Comparison of ENCODE assay signal across 29 mouse cellular contexts in the genomic region with DNA sequence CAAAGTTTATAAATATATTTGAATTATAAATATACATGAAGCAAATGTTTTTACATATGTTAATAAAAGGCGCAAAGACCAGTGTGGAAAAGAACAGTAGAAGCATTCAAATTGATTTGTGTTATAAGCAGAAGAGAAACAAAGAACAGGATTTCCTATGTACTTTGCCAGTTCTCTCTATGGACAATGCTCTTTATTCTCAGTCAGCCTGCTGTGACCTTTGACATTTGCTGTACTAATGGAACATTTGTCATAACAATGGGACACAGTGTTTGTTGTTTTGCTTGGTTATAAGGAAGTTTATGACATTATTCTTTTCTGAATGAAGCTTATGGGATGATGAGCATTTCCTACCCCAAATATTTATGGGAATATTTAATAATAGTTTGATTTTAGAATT.
DNase-seq lines count a peak whose midpoint lies in the region; ATAC-seq and TF ChIP-seq lines count a peak whose summit lies in the region.
"Had no signal": no experiment of that assay in that cellular context is flagged by ENCODE, and none has a peak within 500 bp of the region (broad histone marks: within the 10 kb centered on the region; RNA-seq: fewer than 3 reads in every experiment).

No protein-coding gene starts in this region.

- H3K9me3 ChIP-seq in hindbrain, embryonic 11.5 days (ENCODE audit: control insufficient read depth, low read length) = no peaks in the 10 kb centered on the region
- H3K9me3 ChIP-seq in hindbrain, embryonic 16.5 days (ENCODE audit: control insufficient read depth, low read length) = no peaks in the 10 kb centered on the region
- H3K9me3 ChIP-seq in lung, postnatal 0 days (ENCODE audit: low read length) = no peaks in the 10 kb centered on the region
- H3K9me3 ChIP-seq: embryonic facial prominence, embryonic 12.5 days; forebrain, embryonic 10.5 days; forebrain, embryonic 15.5 days; kidney, embryonic 15.5 days; limb, embryonic 10.5 days; limb, embryonic 15.5 days had no signal

- no peaks in the 10 kb centered on the region for H3K4me1 ChIP-seq in hindbrain, embryonic 11.5 days (replicated peaks; ENCODE audit: control insufficient read depth, insufficient read depth, low read length)
- H3K4me1 ChIP-seq in hindbrain, embryonic 16.5 days (ENCODE audit: control insufficient read depth, insufficient read depth, low read depth, low read length) = no peaks in the 10 kb centered on the region
- H3K4me1 ChIP-seq in lung, postnatal 0 days (ENCODE audit: insufficient read depth, low read depth, low read length) = no peaks in the 10 kb centered on the region
- H3K4me1 ChIP-seq: embryonic facial prominence, embryonic 12.5 days; forebrain, embryonic 10.5 days; forebrain, embryonic 15.5 days; kidney, embryonic 15.5 days; limb, embryonic 10.5 days; limb, embryonic 15.5 days had no signal

- H3K4me2 ChIP-seq in hindbrain, embryonic 11.5 days (replicated peaks; ENCODE audit: low read depth, low read length) = no peak overlapping the region
- no peak overlapping the region for H3K4me2 ChIP-seq in hindbrain, embryonic 16.5 days (ENCODE audit: low read length)
- H3K4me2 ChIP-seq in lung, postnatal 0 days (replicated peaks; ENCODE audit: low read depth, low read length) = no peak overlapping the region
- H3K4me2 ChIP-seq: embryonic facial prominence, embryonic 12.5 days; forebrain, embryonic 15.5 days; hindbrain, embryonic 14.5 days; kidney, embryonic 15.5 days; limb, embryonic 15.5 days had no signal

- ATAC-seq in hindbrain, embryonic 11.5 days (ENCODE audit: low FRiP score) = no peak
- ATAC-seq in hindbrain, embryonic 16.5 days = no peak
- no peak for ATAC-seq in lung, postnatal 0 days
- ATAC-seq: forebrain, embryonic 15.5 days; inflammation-experienced regulatory T-cells, adult 6 months had no signal

- intact Hi-C loops in gastrocnemius, postnatal 36 days (cut with DNase I) = no loop called here

- no peak for TF ChIP-seq EP300 in lung, postnatal 0 days (IDR thresholded peaks at IDR 0.05)

- no peak for TF ChIP-seq CTCF in lung, postnatal 0 days (IDR thresholded peaks at IDR 0.05)

- H3K4me3 ChIP-seq in hindbrain, embryonic 11.5 days (ENCODE audit: low read depth, low read length) = no peak overlapping the region
- no peak overlapping the region for H3K4me3 ChIP-seq in hindbrain, embryonic 16.5 days (ENCODE audit: low read length)
- no peak overlapping the region for H3K4me3 ChIP-seq in lung, postnatal 0 days (ENCODE audit: low read depth, low read length)
- H3K4me3 ChIP-seq: embryonic facial prominence, embryonic 12.5 days; forebrain, embryonic 10.5 days; forebrain, embryonic 15.5 days; kidney, embryonic 15.5 days; limb, embryonic 10.5 days; limb, embryonic 15.5 days had no signal

- H3K27me3 ChIP-seq in hindbrain, embryonic 11.5 days (ENCODE audit: control insufficient read depth, insufficient read depth, low read length) = no peaks in the 10 kb centered on the region
- no peaks in the 10 kb centered on the region for H3K27me3 ChIP-seq in hindbrain, embryonic 16.5 days (replicated peaks; ENCODE audit: control insufficient read depth, insufficient read depth, low read length)
- H3K27me3 ChIP-seq in lung, postnatal 0 days (replicated peaks; ENCODE audit: insufficient read depth, low read length) = no peaks in the 10 kb centered on the region
- H3K27me3 ChIP-seq: embryonic facial prominence, embryonic 12.5 days; forebrain, embryonic 15.5 days; kidney, embryonic 15.5 days; limb, embryonic 15.5 days had no signal

- no peak overlapping the region for H3K9ac ChIP-seq in hindbrain, embryonic 11.5 days (ENCODE audit: low read depth, low read length)
- H3K9ac ChIP-seq in hindbrain, embryonic 16.5 days (ENCODE audit: low read depth, low read length) = no peak overlapping the region
- H3K9ac ChIP-seq in lung, postnatal 0 days (replicated peaks; ENCODE audit: low read depth) = no peak overlapping the region
- H3K9ac ChIP-seq: embryonic facial prominence, embryonic 12.5 days; forebrain, embryonic 15.5 days; hindbrain, embryonic 14.5 days; kidney, embryonic 15.5 days; limb, embryonic 15.5 days; liver, embryonic 14.5 days had no signal

- 79% methylated on average over 1 of the region's 1 CpGs for WGBS in hindbrain, embryonic 11.5 days
- WGBS in hindbrain, embryonic 16.5 days = 83% methylated on average over 1 of the region's 1 CpGs
- WGBS in lung, postnatal 0 days = 62% methylated on average over 1 of the region's 1 CpGs

- no peak overlapping the region for H3K27ac ChIP-seq in hindbrain, embryonic 11.5 days (ENCODE audit: low read depth, low read length)
- H3K27ac ChIP-seq in hindbrain, embryonic 16.5 days (ENCODE audit: low read depth, low read length) = no peak overlapping the region
- H3K27ac ChIP-seq in lung, postnatal 0 days (ENCODE audit: low read length) = no peak overlapping the region
- H3K27ac ChIP-seq: embryonic facial prominence, embryonic 12.5 days; forebrain, embryonic 10.5 days; forebrain, embryonic 15.5 days; hindbrain, embryonic 14.5 days; kidney, embryonic 15.5 days; limb, embryonic 10.5 days; limb, embryonic 15.5 days; liver, embryonic 14.5 days; macrophage had no signal

- peak; percentile 15 for DNase-seq in hindbrain, embryonic 11.5 days (ENCODE audit: low spot score)
- peak; percentile 21 for DNase-seq in lung, postnatal 0 days (ENCODE audit: low spot score)
- no peak for DNase-seq in lung, adult 18-20 months
- peak; percentile 7 for DNase-seq in embryo, embryonic 11 days
- DNase-seq in gastrocnemius, postnatal 36 days = no peak
- no peak for DNase-seq in urinary bladder, adult 18-20 months (ENCODE audit: low spot score in 2 of 2)
- DNase-seq: adrenal gland, postnatal 10 days; B cell, adult 2 months; cerebellum, adult 11 months; cerebellum, adult 9-10 months; heart, postnatal 4 days; kidney, adult 11 months; kidney, postnatal 36 days; layer of hippocampus, postnatal 36 days; midbrain, embryonic 14.5 days; right cerebral cortex, postnatal 25 days; thymus, adult 18-20 months; thymus, postnatal 25 days had no signal

- no peaks in the 10 kb centered on the region for H3K36me3 ChIP-seq in hindbrain, embryonic 11.5 days (ENCODE audit: control insufficient read depth, insufficient read depth, low read length)
- no peaks in the 10 kb centered on the region for H3K36me3 ChIP-seq in hindbrain, embryonic 16.5 days (ENCODE audit: control insufficient read depth, insufficient read depth, low read length)
- H3K36me3 ChIP-seq in lung, postnatal 0 days (ENCODE audit: insufficient read depth, low read length) = no peaks in the 10 kb centered on the region
- H3K36me3 ChIP-seq: embryonic facial prominence, embryonic 12.5 days; forebrain, embryonic 10.5 days; forebrain, embryonic 15.5 days; kidney, embryonic 15.5 days; limb, embryonic 10.5 days; limb, embryonic 15.5 days had no signal

Comparison
In these comparisons a context has a peak if more than half of its experiments do, and no peak if none do; other contexts are left out.
1. DNase-seq: peak in hindbrain, embryonic 11.5 days (single experiment), lung, postnatal 0 days (single experiment) and embryo, embryonic 11 days (single experiment); none in lung, adult 18-20 months (0 of 2), gastrocnemius, postnatal 36 days (0 of 2) and urinary bladder, adult 18-20 months (0 of 2).